Mouse (Mus musculus) CH12.LX (cell line): ENCODE measurements around the gene Dock11. TPM values are rescaled to one million over a fixed set of nuclear protein-coding genes. Genes with fewer than 3 reads are reported as not detected.

ENCODE experiments used
- DNase-seq: peaks from one replicate; pipeline ENCODE4 v3.0.0-alpha.2; 2013; ENCODE audit errors: extremely low read depth
- H3K27ac ChIP-seq: 2 replicates; pipeline ENCODE4 v1.5.1; 2012; ENCODE audit warnings: low read depth, mild to moderate bottlenecking, control low read depth, moderate library complexity; ENCODE audit not compliant: insufficient read depth
- H3K27me3 ChIP-seq: replicated peaks from 2 replicates; pipeline ENCODE3; 2012; ENCODE audit warnings: inconsistent platforms
- H3K36me3 ChIP-seq, 2 experiments: replicated peaks in 1 of 2; 2 replicates each; pipeline versions ENCODE3 to v1.6.1; 2012; ENCODE audit warnings: inconsistent platforms in 1 of 2, low read length in 1 of 2, mild to moderate bottlenecking in 1 of 2, mixed read lengths in 1 of 2, moderate library complexity in 1 of 2; ENCODE audit not compliant: control insufficient read depth in 1 of 2, insufficient read depth in 1 of 2
- H3K4me1 ChIP-seq, 2 experiments: 2 replicates each; pipeline ENCODE4 v1.6.1; 2012; ENCODE audit warnings: inconsistent platforms in 1 of 2, moderate library complexity in 1 of 2; ENCODE audit not compliant: insufficient read depth in 2 of 2, control insufficient read depth in 1 of 2
- H3K4me2 ChIP-seq: 2 replicates; pipeline ENCODE4 v1.6.1; 2012; ENCODE audit warnings: low read depth, mild to moderate bottlenecking, control low read depth; ENCODE audit not compliant: poor library complexity, insufficient read depth, severe bottlenecking
- H3K4me3 ChIP-seq, 3 experiments: fragments of 150-350 bp in 1 of 3; sonication (generic) in 1 of 3; replicated peaks in 1 of 3; 2 replicates each; pipeline versions ENCODE3 to v1.5.1; 2011 to 2012; ENCODE audit warnings: low read depth in 2 of 3, low read length in 2 of 3, mild to moderate bottlenecking in 2 of 3, moderate library complexity in 2 of 3, control low read depth in 1 of 3, improper control_type of control experiment in 1 of 3, inconsistent platforms in 1 of 3, mixed read lengths in 1 of 3; ENCODE audit not compliant: poor library complexity in 1 of 3
- H3K79me2 ChIP-seq: replicated peaks from 2 replicates; pipeline ENCODE4 v1.6.1; 2012; ENCODE audit warnings: mild to moderate bottlenecking, moderate library complexity; ENCODE audit not compliant: control insufficient read depth, poor library complexity, insufficient read depth, severe bottlenecking; ENCODE audit errors: extremely low read depth
- H3K9ac ChIP-seq: 2 replicates; pipeline ENCODE4 v1.6.1; 2012; ENCODE audit warnings: low read depth, mild to moderate bottlenecking, control low read depth, moderate library complexity; ENCODE audit not compliant: insufficient read depth
- H3K9me3 ChIP-seq: replicated peaks from 2 replicates; pipeline ENCODE3; 2012; ENCODE audit warnings: low read length, inconsistent platforms, mixed read lengths
- CTCF ChIP-seq, 2 experiments: IDR thresholded peaks in 1 of 2; conservative IDR thresholded peaks in 1 of 2; 2 replicates each; pipeline ENCODE4 v1.5.1; 2011 to 2012; ENCODE audit warnings: low read depth in 2 of 2, low read length in 2 of 2, improper control_type of control experiment in 1 of 2, inconsistent platforms in 1 of 2, mild to moderate bottlenecking in 1 of 2, moderate library complexity in 1 of 2
- E2F4 ChIP-seq: IDR thresholded peaks from 2 replicates; pipeline ENCODE4 v1.6.1; 2011; ENCODE audit warnings: low read depth, low read length, improper control_type of control experiment; ENCODE audit not compliant: insufficient replicate concordance
- ELF1 ChIP-seq: IDR thresholded peaks from 2 replicates; pipeline ENCODE4 v1.6.1; 2014; ENCODE audit warnings: low read depth, mild to moderate bottlenecking, inconsistent platforms, low read length, improper control_type of control experiment
- MAX ChIP-seq: IDR thresholded peaks from 2 replicates; pipeline ENCODE4 v1.6.1; 2011; ENCODE audit warnings: low read length, improper control_type of control experiment
- MAZ ChIP-seq: IDR thresholded peaks from 2 replicates; pipeline ENCODE4 v1.6.1; 2012; ENCODE audit warnings: low read depth, mild to moderate bottlenecking, inconsistent platforms, low read length, improper control_type of control experiment, moderate library complexity
- POLR2A ChIP-seq: IDR thresholded peaks from 2 replicates; pipeline ENCODE4 v1.6.1; 2011; ENCODE audit warnings: low read depth, mild to moderate bottlenecking, improper control_type of control experiment, low read length
- RCOR1 ChIP-seq: conservative IDR thresholded peaks from 2 replicates; pipeline ENCODE4 v1.6.1; 2012; ENCODE audit warnings: low read depth, mild to moderate bottlenecking, inconsistent platforms, low read length, improper control_type of control experiment
- SIN3A ChIP-seq: IDR thresholded peaks from 2 replicates; pipeline ENCODE4 v1.6.1; 2012; ENCODE audit warnings: low read length, improper control_type of control experiment, inconsistent platforms
- USF2 ChIP-seq: conservative IDR thresholded peaks from 2 replicates; pipeline ENCODE4 v1.6.1; 2011; ENCODE audit warnings: low read depth, low read length, improper control_type of control experiment
- ZNF384 ChIP-seq: IDR thresholded peaks from 2 replicates; pipeline ENCODE4 v1.6.1; 2012; ENCODE audit warnings: low read depth, low read length, improper control_type of control experiment, inconsistent platforms
- dilution Hi-C: fragments of 300-500 bp; cut with MboI; formaldehyde crosslinking; loops from 2 replicates; pipeline ENCODE4 v1.14.3; 2020; ENCODE audit warnings: low sequenced_read_pairs; ENCODE audit not compliant: extremely low pct_unique_long_range_greater_than_20kb, extremely low pct_ligation_motif_present
- in situ Hi-C: fragments of 300-500 bp; cut with MboI; formaldehyde crosslinking; loops from 3 replicates; pipeline ENCODE4 v1.14.3; 2019; ENCODE audit warnings: low sequenced_read_pairs, low pct_ligation_motif_present, low pct_unique_long_range_greater_than_20kb, mixed read lengths
- polyA plus RNA-seq: library from polyadenylated mRNA; unstranded; fragments of >175 nt; gene quantifications from 2 replicates; pipeline ENCODE4 v1.2.1, GENCODE M21; 2012; ENCODE audit warnings: low read depth; ENCODE audit not compliant: insufficient read length
- total RNA-seq, 2 experiments: library from RNA; depleted of rRNA; stranded (reverse); fragments of 300-350 nt in 1 of 2; fragments of >200 nt in 1 of 2; gene quantifications; 2 replicates each; pipeline ENCODE4 v1.2.3; 2012 to 2014

Dock11 gene
- total and polyA plus RNA-seq, 3 experiments = 25.4 to 47.6 (median 31.8) TPM

- in situ Hi-C loops (no loop called here), dilution Hi-C loops (no loop called here)
- H3K4me1 ChIP-seq = peaks cover 17 to 69% of the 10 kb centered on the region in 2 experiments
- H3K27ac ChIP-seq = peak overlapping the region; percentile 88
- H3K4me2 ChIP-seq = peak overlapping the region; percentile 84
- no peaks in the 10 kb centered on the region for H3K36me3 ChIP-seq
- H3K9me3 ChIP-seq = no peaks in the 10 kb centered on the region
- 0 out of 2 replicates have a peak, but pooled peaks have one; percentile 11 for TF ChIP-seq SIN3A
- TF ChIP-seq MAX = 0 out of 2 replicates have a peak, but pooled peaks have one; percentile 30
- TF ChIP-seq ZNF384 = peak; percentile 17; the same call in 1 of the 2 replicates
- TF ChIP-seq RCOR1 = no peak
- TF ChIP-seq POLR2A = peak; percentile 45; the same call in 1 of the 2 replicates
- TF ChIP-seq ELF1 = no peak
- TF ChIP-seq CTCF (conservative IDR thresholded peaks at IDR 0.05 in 1 of 2, IDR thresholded peaks at IDR 0.05 in 1 of 2; ENCODE audit: low read depth in 2 of 2, low read length in 2 of 2) = no peak
- no peak for TF ChIP-seq USF2
- H3K4me3 ChIP-seq = peak overlapping the region in 2 of 3 experiments; percentile 19 to 34
- no peaks in the 10 kb centered on the region for H3K27me3 ChIP-seq
- peak; percentile 73 for DNase-seq
- peak overlapping the region; percentile 14; the same call in 1 of the 2 replicates for H3K9ac ChIP-seq
- peaks cover 5% of the 10 kb centered on the region; the same call in 1 of the 2 replicates for H3K79me2 ChIP-seq
Observed at GRCm38 (mm10) chrX:35930934-35931406, 42.3 kb downstream of the Dock11 start.

GRCm38 (mm10) chrX:35931945-35932344, 43.3 kb downstream of the Dock11 start:
- peak overlapping the region; percentile 61; the same call in 1 of the 2 replicates for H3K27ac ChIP-seq
- no peak overlapping the region for H3K4me3 ChIP-seq
- H3K9ac ChIP-seq = peak overlapping the region; percentile 14; the same call in 1 of the 2 replicates
- dilution Hi-C loops (no loop called here), in situ Hi-C loops (no loop called here)
- H3K27me3 ChIP-seq = no peaks in the 10 kb centered on the region
- TF ChIP-seq MAZ (no peak), MAX (0 out of 2 replicates have a peak, but pooled peaks have one; percentile 2)
- H3K36me3 ChIP-seq = no peaks in the 10 kb centered on the region
- no peak for DNase-seq
- 0 out of 2 replicates have a peak overlapping the region, but pooled peaks have one; percentile 36 for H3K4me2 ChIP-seq
- peaks cover 17 to 70% of the 10 kb centered on the region in 2 experiments for H3K4me1 ChIP-seq
- no peaks in the 10 kb centered on the region for H3K9me3 ChIP-seq
- H3K79me2 ChIP-seq = peaks cover 5% of the 10 kb centered on the region; the same call in 1 of the 2 replicates

GRCm38 (mm10) chrX:35932952-35933351, 44.3 kb downstream of the Dock11 start:
- peaks cover 5% of the 10 kb centered on the region; the same call in 1 of the 2 replicates for H3K79me2 ChIP-seq
- in situ Hi-C loops (no loop called here), dilution Hi-C loops (no loop called here)
- H3K9me3 ChIP-seq = no peaks in the 10 kb centered on the region
- no peak for TF ChIP-seq MAX
- peak; percentile 45; the same call in 1 of the 2 replicates for TF ChIP-seq ZNF384
- no peak for TF ChIP-seq E2F4
- H3K9ac ChIP-seq = no peak overlapping the region
- no peaks in the 10 kb centered on the region for H3K36me3 ChIP-seq
- no peak overlapping the region for H3K4me2 ChIP-seq
- no peak overlapping the region for H3K27ac ChIP-seq
- no peak for DNase-seq
- no peak overlapping the region for H3K4me3 ChIP-seq
- H3K4me1 ChIP-seq = peaks cover 17 to 68% of the 10 kb centered on the region in 2 experiments
- no peaks in the 10 kb centered on the region for H3K27me3 ChIP-seq
